Mouse (Mus musculus): Measurements from ENCODE around the gene Wdr37. TPM values are rescaled to one million over a fixed set of nuclear protein-coding genes. Genes with fewer than 3 reads are reported as not detected.
A peak's percentile ranks its signal among the peaks of the same experiment; 100 is the strongest.

Wdr37 gene
- total RNA-seq, 1 experiment: 15.4 TPM

DNA sequence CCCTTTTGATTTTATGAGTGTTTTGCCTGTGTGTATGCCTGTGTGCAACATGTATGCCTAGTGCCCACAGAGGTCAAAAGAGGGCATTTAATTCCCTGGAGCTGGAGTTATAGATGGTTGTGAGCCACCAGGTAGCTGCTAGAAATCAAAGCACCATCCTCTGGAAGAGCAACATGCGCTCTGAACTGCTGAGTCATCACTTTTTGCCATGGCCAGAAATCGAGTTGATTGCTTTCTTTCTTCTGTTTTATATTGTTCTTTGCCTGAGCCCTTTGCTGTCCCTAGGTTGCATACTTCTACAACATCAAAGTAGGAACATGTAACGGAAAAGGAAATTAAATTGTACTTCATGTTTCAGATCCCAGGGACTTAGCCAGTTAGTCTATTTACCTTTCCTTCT, 6.7 kb downstream of the Wdr37 start:
- no peaks in the 10 kb centered on the region for H3K9me3 ChIP-seq (ENCODE audit: control insufficient read depth, insufficient read depth, low read depth, low read length)
- no peak overlapping the region for H3K27ac ChIP-seq (ENCODE audit: insufficient read depth, low read depth, low read length, poor library complexity, severe bottlenecking)
- in situ Hi-C loops (cut with MboI; ENCODE audit: low sequenced_read_pairs in 2 of 2, unreplicated experiment in 2 of 2): no loop called here
- H3K36me3 ChIP-seq (ENCODE audit: control insufficient read depth, insufficient read depth, low read length, poor library complexity, severe bottlenecking): peaks cover 8% of the 10 kb centered on the region
- no peak overlapping the region for H3K4me3 ChIP-seq (ENCODE audit: insufficient read depth in 1 of 2, low read depth in 1 of 2, low read length in 2 of 2, poor library complexity in 1 of 2, severe bottlenecking in 1 of 2)
- H3K4me1 ChIP-seq (ENCODE audit: control insufficient read depth in 2 of 2, insufficient read depth in 2 of 2, low read length in 2 of 2, poor library complexity in 1 of 2): 0 out of 4 replicates have a peak, but pooled peaks cover 0 to 4% of the 10 kb centered on the region in 2 experiments
- no peak for DNase-seq (ENCODE audit: low read depth, low spot score)
- H3K9ac ChIP-seq (ENCODE audit: insufficient read depth, low read depth, low read length, poor library complexity, severe bottlenecking): no peak overlapping the region
- TF ChIP-seq MAFK (IDR thresholded peaks at IDR 0.05; ENCODE audit: insufficient read depth, low read depth, low read length): peak; percentile 100
- no peak for TF ChIP-seq ZNF384 (IDR thresholded peaks at IDR 0.05; ENCODE audit: low read depth, low read length)

DNA sequence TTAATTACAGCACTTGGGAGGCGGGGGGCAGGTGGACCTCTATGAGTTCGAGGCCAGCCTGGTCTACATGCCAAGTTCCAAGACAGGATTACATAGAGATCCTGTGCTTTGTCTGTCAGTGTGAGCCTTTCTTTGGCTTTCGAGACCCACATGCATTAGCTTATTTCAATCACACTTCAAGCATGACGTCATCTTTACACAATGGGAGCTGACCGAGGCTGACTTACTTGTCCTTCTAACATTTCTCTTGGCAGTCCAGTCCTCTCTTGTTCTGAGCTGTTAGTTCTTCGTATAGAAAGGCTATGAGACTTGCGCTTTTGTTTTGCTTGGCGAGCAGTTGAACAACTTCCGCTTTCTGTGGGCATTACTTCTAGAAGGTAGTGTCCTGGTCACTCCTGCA, 10.8 kb downstream of the Wdr37 start:
- in situ Hi-C loops (cut with MboI; ENCODE audit: low sequenced_read_pairs in 2 of 2, unreplicated experiment in 2 of 2): no loop called here

DNA sequence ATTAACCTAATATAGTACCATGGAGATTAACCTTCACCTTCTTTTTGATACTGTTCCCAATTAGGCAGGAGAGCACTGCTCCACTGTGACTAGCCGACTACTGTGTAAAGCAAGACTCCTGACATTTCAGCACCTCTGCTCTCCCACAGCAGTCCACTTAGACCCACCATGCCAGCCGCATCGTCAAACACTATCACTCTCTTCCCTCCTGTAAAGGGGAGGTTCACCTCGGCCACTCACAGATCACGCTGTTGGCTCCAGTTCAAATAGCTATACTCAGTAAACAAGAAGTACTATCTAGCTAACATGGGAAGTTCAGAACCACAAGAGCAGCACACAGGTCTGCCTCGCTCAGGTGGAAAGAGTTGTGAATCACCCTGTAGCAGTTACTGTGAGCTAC, 13.3 kb downstream of the Wdr37 start:
- no peaks in the 10 kb centered on the region for H3K4me1 ChIP-seq (ENCODE audit: control insufficient read depth in 2 of 2, insufficient read depth in 2 of 2, low read length in 2 of 2, poor library complexity in 1 of 2)
- H3K4me3 ChIP-seq (ENCODE audit: insufficient read depth in 1 of 2, low read depth in 1 of 2, low read length in 2 of 2, poor library complexity in 1 of 2, severe bottlenecking in 1 of 2): no peak overlapping the region
- peaks cover 11% of the 10 kb centered on the region for H3K36me3 ChIP-seq (ENCODE audit: control insufficient read depth, insufficient read depth, low read length, poor library complexity, severe bottlenecking)
- in situ Hi-C loops (cut with MboI; ENCODE audit: low sequenced_read_pairs in 2 of 2, unreplicated experiment in 2 of 2): no loop called here
- DNase-seq (ENCODE audit: low read depth, low spot score): no peak
- no peak overlapping the region for H3K27ac ChIP-seq (ENCODE audit: insufficient read depth, low read depth, low read length, poor library complexity, severe bottlenecking)
- no peak overlapping the region for H3K9ac ChIP-seq (ENCODE audit: insufficient read depth, low read depth, low read length, poor library complexity, severe bottlenecking)
- no peaks in the 10 kb centered on the region for H3K9me3 ChIP-seq (ENCODE audit: control insufficient read depth, insufficient read depth, low read depth, low read length)
- no peak for TF ChIP-seq ZC3H11A (IDR thresholded peaks at IDR 0.05; ENCODE audit: borderline replicate concordance, low read depth, low read length)
- no peak for TF ChIP-seq MAFK (IDR thresholded peaks at IDR 0.05; ENCODE audit: insufficient read depth, low read depth, low read length)
- TF ChIP-seq ZNF384 (IDR thresholded peaks at IDR 0.05; ENCODE audit: low read depth, low read length): no peak
- no peak for TF ChIP-seq HCFC1 (IDR thresholded peaks at IDR 0.05; ENCODE audit: borderline replicate concordance, insufficient read depth, low read length)
- TF ChIP-seq CHD2 (IDR thresholded peaks at IDR 0.05; ENCODE audit: low read depth, low read length): no peak

More for the DNA sequence above, 10.8 kb downstream of the Wdr37 start:
- Histone ChIP-seq H3K9ac (ENCODE audit: insufficient read depth, low read depth, low read length, poor library complexity, severe bottlenecking) (no peak overlapping the region), H3K9me3 (ENCODE audit: control insufficient read depth, insufficient read depth, low read depth, low read length) (no peaks in the 10 kb centered on the region), H3K4me3 (ENCODE audit: insufficient read depth in 1 of 2, low read depth in 1 of 2, low read length in 2 of 2, poor library complexity in 1 of 2, severe bottlenecking in 1 of 2) (no peak overlapping the region), H3K36me3 (ENCODE audit: control insufficient read depth, insufficient read depth, low read length, poor library complexity, severe bottlenecking) (peaks cover 6% of the 10 kb centered on the region), H3K27ac (ENCODE audit: insufficient read depth, low read depth, low read length, poor library complexity, severe bottlenecking) (no peak overlapping the region), H3K4me1 (ENCODE audit: control insufficient read depth in 2 of 2, insufficient read depth in 2 of 2, low read length in 2 of 2, poor library complexity in 1 of 2) (no peaks in the 10 kb centered on the region)
- DNase-seq (ENCODE audit: low read depth, low spot score): no peak
- TF ChIP-seq ZC3H11A (IDR thresholded peaks at IDR 0.05; ENCODE audit: borderline replicate concordance, low read depth, low read length) (no peak), ZNF384 (IDR thresholded peaks at IDR 0.05; ENCODE audit: low read depth, low read length) (no peak), CHD2 (IDR thresholded peaks at IDR 0.05; ENCODE audit: low read depth, low read length) (no peak), HCFC1 (IDR thresholded peaks at IDR 0.05; ENCODE audit: borderline replicate concordance, insufficient read depth, low read length) (no peak), MAFK (IDR thresholded peaks at IDR 0.05; ENCODE audit: insufficient read depth, low read depth, low read length) (no peak)

DNA sequence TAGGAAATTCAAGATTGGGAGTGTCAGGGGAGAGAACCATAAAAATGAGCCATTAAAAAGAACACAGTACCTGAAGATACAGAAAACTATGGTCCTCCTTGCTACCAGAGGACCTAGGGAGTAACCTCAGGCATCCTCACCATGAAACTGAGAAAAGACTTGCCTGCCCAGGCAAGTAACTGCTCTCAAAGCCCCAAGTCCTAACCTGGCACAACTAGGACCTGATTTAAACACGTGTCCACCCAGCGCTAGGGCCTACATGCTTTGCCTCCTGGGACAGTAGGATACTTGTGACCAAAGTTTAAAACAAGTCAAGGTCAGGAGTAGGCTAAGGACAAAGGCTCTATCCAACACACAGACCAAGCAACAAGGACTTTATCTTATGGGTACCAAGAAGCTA, 16.9 kb downstream of the Wdr37 start:
- H3K9me3 ChIP-seq (ENCODE audit: control insufficient read depth, insufficient read depth, low read depth, low read length): no peaks in the 10 kb centered on the region
- H3K36me3 ChIP-seq (ENCODE audit: control insufficient read depth, insufficient read depth, low read length, poor library complexity, severe bottlenecking): peaks cover 6% of the 10 kb centered on the region
- no peak for DNase-seq (ENCODE audit: low read depth, low spot score)
- no peak overlapping the region for H3K27ac ChIP-seq (ENCODE audit: insufficient read depth, low read depth, low read length, poor library complexity, severe bottlenecking)
- no peak overlapping the region for H3K4me3 ChIP-seq (ENCODE audit: insufficient read depth in 1 of 2, low read depth in 1 of 2, low read length in 2 of 2, poor library complexity in 1 of 2, severe bottlenecking in 1 of 2)
- TF ChIP-seq ZNF384 (IDR thresholded peaks at IDR 0.05; ENCODE audit: low read depth, low read length): no peak
- no peak for TF ChIP-seq ZC3H11A (IDR thresholded peaks at IDR 0.05; ENCODE audit: borderline replicate concordance, low read depth, low read length)
- no peak for TF ChIP-seq HCFC1 (IDR thresholded peaks at IDR 0.05; ENCODE audit: borderline replicate concordance, insufficient read depth, low read length)
- TF ChIP-seq MAFK (IDR thresholded peaks at IDR 0.05; ENCODE audit: insufficient read depth, low read depth, low read length): no peak
- TF ChIP-seq CHD2 (IDR thresholded peaks at IDR 0.05; ENCODE audit: low read depth, low read length): no peak
- in situ Hi-C loops (cut with MboI; ENCODE audit: low sequenced_read_pairs in 2 of 2, unreplicated experiment in 2 of 2): no loop called here
- no peaks in the 10 kb centered on the region for H3K4me1 ChIP-seq (ENCODE audit: control insufficient read depth in 2 of 2, insufficient read depth in 2 of 2, low read length in 2 of 2, poor library complexity in 1 of 2)
- H3K9ac ChIP-seq (ENCODE audit: insufficient read depth, low read depth, low read length, poor library complexity, severe bottlenecking): no peak overlapping the region

DNA sequence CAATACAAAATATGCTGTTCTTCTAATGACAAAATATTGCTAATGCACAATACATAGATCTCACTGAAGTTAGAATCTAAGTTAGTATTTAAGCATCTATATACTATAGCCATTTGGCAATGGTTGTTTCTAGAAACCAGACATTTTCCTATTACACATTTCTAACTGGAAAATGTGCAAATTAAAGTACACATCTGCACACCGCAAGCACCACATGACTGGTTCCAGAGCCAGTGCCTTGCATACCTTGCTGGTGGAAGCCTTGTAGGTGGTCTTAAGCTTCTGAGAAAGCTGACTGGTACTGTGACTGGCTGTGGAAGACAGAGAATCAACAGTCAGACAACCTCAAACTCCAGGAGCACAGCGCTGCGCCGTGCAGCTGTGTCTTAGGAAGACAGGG, 18.3 kb downstream of the Wdr37 start:
- no peak overlapping the region for H3K4me3 ChIP-seq (ENCODE audit: insufficient read depth in 1 of 2, low read depth in 1 of 2, low read length in 2 of 2, poor library complexity in 1 of 2, severe bottlenecking in 1 of 2)
- TF ChIP-seq MAFK (IDR thresholded peaks at IDR 0.05; ENCODE audit: insufficient read depth, low read depth, low read length) (no peak), ZNF384 (IDR thresholded peaks at IDR 0.05; ENCODE audit: low read depth, low read length) (no peak), CHD2 (IDR thresholded peaks at IDR 0.05; ENCODE audit: low read depth, low read length) (no peak), HCFC1 (IDR thresholded peaks at IDR 0.05; ENCODE audit: borderline replicate concordance, insufficient read depth, low read length) (no peak), ZC3H11A (IDR thresholded peaks at IDR 0.05; ENCODE audit: borderline replicate concordance, low read depth, low read length) (no peak)
- H3K9ac ChIP-seq (ENCODE audit: insufficient read depth, low read depth, low read length, poor library complexity, severe bottlenecking): no peak overlapping the region
- in situ Hi-C loops (cut with MboI; ENCODE audit: low sequenced_read_pairs in 2 of 2, unreplicated experiment in 2 of 2): no loop called here
- H3K9me3 ChIP-seq (ENCODE audit: control insufficient read depth, insufficient read depth, low read depth, low read length): no peaks in the 10 kb centered on the region
- peaks cover 9% of the 10 kb centered on the region for H3K36me3 ChIP-seq (ENCODE audit: control insufficient read depth, insufficient read depth, low read length, poor library complexity, severe bottlenecking)
- no peak for DNase-seq (ENCODE audit: low read depth, low spot score)
- H3K27ac ChIP-seq (ENCODE audit: insufficient read depth, low read depth, low read length, poor library complexity, severe bottlenecking): no peak overlapping the region
- no peaks in the 10 kb centered on the region for H3K4me1 ChIP-seq (ENCODE audit: control insufficient read depth in 2 of 2, insufficient read depth in 2 of 2, low read length in 2 of 2, poor library complexity in 1 of 2)
